Mouse (Mus musculus): ENCODE measurements at regions not wholly inside any gene's neighbourhood (a gene's known extent, or its start where the extent isn't known, plus 50 kb on each side); places are given as distances from the start of the nearest gene placed in this dataset.

DNA sequence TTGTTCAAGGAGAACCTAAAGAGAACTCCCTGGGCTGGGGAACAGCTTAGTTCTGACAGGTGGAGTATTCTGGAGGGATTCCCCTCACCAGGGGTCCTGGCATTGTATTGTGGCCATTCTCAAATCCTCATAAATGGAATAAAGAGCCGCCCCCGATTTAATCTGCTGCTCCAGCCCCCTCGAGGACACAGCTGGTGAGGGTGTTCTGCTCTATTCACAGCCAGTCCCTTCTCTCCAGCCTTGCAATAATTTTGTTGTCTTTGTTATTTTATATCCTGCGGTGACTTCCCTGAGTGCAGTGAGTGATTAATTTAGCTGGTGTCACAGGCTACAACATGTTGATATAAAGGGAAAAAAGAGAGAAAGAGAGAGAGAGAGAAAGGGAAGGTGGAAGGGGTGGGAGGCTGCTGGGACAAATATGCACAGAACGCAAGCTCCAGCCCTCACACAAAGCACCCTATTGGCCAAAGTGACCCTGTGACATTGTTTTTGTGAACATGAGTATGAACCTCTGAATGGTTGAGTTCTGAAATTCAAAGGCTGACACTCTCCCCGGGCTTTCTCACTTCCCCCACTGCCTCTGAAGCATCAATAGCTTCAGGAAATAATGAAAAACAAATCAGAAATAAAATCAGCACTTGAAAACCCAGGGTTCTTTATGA, 194.2 kb upstream of the Veph1 start:
- no peaks in the 10 kb centered on the region for H3K27me3 ChIP-seq
- no peaks in the 10 kb centered on the region for H3K9me3 ChIP-seq
- no peaks in the 10 kb centered on the region for H3K36me3 ChIP-seq
- 56% methylated on average over 6 of the region's 6 CpGs for WGBS
- H3K9ac ChIP-seq (replicated peaks) = no peak overlapping the region
- H3K4me2 ChIP-seq = no peak overlapping the region
- no peak overlapping the region for H3K4me3 ChIP-seq (replicated peaks)
- ATAC-seq (ENCODE audit: insufficient number of reproducible peaks, insufficient read depth, low FRiP score, low TSS enrichment, low read depth) = no peak
- no peak overlapping the region for H3K27ac ChIP-seq
- 0 out of 2 replicates have a peak, but pooled peaks cover 5% of the 10 kb centered on the region for H3K4me1 ChIP-seq (replicated peaks)

DNA sequence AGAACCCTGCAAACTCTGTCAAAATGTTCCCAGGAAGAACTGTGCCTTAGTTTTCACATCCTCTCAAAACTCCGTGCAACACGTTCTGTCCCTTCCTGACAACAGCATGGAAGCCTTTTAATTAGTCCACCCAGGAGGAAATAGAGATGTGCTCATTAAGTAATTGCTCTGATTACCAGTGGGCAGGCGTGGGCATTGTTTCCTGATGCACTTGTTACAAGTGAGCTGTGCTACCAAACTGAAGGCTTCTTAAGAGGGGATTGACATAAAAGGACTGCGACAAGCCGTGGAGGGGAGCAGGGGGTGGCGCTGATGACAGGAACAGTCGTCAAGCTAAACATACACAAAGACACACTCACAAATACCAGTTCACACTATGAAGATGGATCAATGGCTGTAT, 192.1 kb upstream of the Veph1 start:
- no peaks in the 10 kb centered on the region for H3K36me3 ChIP-seq
- 0 out of 2 replicates have a peak, but pooled peaks cover 5% of the 10 kb centered on the region for H3K4me1 ChIP-seq (replicated peaks)
- H3K9ac ChIP-seq (replicated peaks) = no peak overlapping the region
- no peak overlapping the region for H3K4me3 ChIP-seq (replicated peaks)
- no peak overlapping the region for H3K4me2 ChIP-seq
- no peaks in the 10 kb centered on the region; the same call in 1 of the 2 replicates for H3K27me3 ChIP-seq
- 68% methylated on average over 7 of the region's 7 CpGs for WGBS
- H3K9me3 ChIP-seq = no peaks in the 10 kb centered on the region
- H3K27ac ChIP-seq = no peak overlapping the region
- ATAC-seq (ENCODE audit: insufficient number of reproducible peaks, insufficient read depth, low FRiP score, low TSS enrichment, low read depth) = no peak

DNA sequence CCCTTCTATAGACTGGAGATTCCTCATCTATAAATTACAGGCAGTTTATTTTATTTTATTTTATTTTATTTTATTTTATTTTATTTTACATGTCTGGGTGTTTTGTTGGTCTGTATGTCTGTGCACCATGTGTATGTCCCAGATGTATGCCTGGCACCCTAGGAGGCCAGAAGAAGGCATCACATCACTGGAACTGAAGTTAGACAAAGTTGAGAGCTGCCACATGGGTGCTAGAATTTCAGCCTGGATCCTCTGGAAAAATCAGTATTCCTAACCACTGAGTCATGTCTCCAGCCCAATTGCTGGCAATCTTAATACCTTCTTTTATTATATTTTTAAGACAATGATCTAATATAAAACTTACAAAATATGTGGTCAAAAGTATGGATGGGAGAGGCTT, 190.0 kb upstream of the Veph1 start:
- H3K4me1 ChIP-seq (replicated peaks) = 0 out of 2 replicates have a peak, but pooled peaks cover 5% of the 10 kb centered on the region
- no peaks in the 10 kb centered on the region for H3K36me3 ChIP-seq
- H3K4me2 ChIP-seq = no peak overlapping the region
- ATAC-seq (ENCODE audit: insufficient number of reproducible peaks, insufficient read depth, low FRiP score, low TSS enrichment, low read depth) = no peak
- H3K9me3 ChIP-seq = no peaks in the 10 kb centered on the region
- no peaks in the 10 kb centered on the region; the same call in 1 of the 2 replicates for H3K27me3 ChIP-seq
- H3K4me3 ChIP-seq (replicated peaks) = no peak overlapping the region
- no peak overlapping the region for H3K9ac ChIP-seq (replicated peaks)
- H3K27ac ChIP-seq = no peak overlapping the region

DNA sequence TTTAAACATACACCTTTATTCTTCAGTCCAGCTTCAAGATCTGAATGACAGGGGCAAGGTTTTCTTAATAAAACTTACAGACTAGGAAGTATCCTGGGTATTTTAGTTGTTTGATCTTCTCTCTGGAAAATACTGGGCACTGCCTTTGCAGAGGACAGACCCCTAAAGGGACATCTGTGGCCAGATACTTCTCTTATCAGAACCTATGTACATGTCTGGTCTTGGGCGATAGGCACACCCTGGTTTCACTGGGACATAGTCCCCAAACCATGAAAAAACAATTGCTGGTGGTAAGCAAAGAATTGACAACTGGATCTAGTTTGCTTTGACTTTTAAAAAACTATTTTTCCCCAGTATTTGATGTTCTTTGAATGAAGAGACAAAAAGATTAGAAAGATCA, 189.5 kb upstream of the Veph1 start:
- Histone ChIP-seq H3K4me1 (replicated peaks) (0 out of 2 replicates have a peak, but pooled peaks cover 5% of the 10 kb centered on the region), H3K36me3 (no peaks in the 10 kb centered on the region), H3K9ac (replicated peaks) (no peak overlapping the region), H3K27me3 (no peaks in the 10 kb centered on the region; the same call in 1 of the 2 replicates), H3K27ac (no peak overlapping the region), H3K4me2 (no peak overlapping the region), H3K9me3 (no peaks in the 10 kb centered on the region), H3K4me3 (replicated peaks) (no peak overlapping the region)
- ATAC-seq (ENCODE audit: insufficient number of reproducible peaks, insufficient read depth, low FRiP score, low TSS enrichment, low read depth) = no peak
- 83% methylated on average over 1 of the region's 1 CpGs for WGBS

DNA sequence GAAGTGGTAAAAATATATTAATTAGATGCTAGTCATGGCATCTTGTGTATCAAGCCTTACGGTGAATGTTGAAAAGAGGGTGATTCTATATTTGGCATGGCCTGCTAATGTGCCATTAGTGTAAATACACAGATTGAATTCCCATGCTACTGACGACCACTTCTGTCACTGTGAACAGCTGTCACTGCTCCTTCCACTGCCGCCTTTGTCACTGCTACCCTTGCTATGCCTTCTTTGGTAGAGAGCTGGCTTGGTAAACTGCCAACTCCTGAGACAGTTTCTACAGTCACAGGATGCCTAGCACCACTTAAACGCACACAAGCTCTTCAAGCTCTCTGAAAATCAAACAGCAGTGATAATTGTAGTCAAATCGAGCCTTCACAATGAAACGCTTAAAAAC, 184.1 kb upstream of the Veph1 start:
- 76% methylated on average over 6 of the region's 6 CpGs for WGBS
- H3K36me3 ChIP-seq = no peaks in the 10 kb centered on the region
- no peaks in the 10 kb centered on the region; the same call in 1 of the 2 replicates for H3K27me3 ChIP-seq
- H3K9me3 ChIP-seq = no peaks in the 10 kb centered on the region
- H3K4me2 ChIP-seq = no peak overlapping the region
- ATAC-seq (ENCODE audit: insufficient number of reproducible peaks, insufficient read depth, low FRiP score, low TSS enrichment, low read depth) = no peak
- H3K4me3 ChIP-seq (replicated peaks) = no peak overlapping the region
- H3K27ac ChIP-seq = no peak overlapping the region
- peaks cover 13% of the 10 kb centered on the region; the same call in 1 of the 2 replicates for H3K4me1 ChIP-seq (replicated peaks)
- H3K9ac ChIP-seq (replicated peaks) = no peak overlapping the region

DNA sequence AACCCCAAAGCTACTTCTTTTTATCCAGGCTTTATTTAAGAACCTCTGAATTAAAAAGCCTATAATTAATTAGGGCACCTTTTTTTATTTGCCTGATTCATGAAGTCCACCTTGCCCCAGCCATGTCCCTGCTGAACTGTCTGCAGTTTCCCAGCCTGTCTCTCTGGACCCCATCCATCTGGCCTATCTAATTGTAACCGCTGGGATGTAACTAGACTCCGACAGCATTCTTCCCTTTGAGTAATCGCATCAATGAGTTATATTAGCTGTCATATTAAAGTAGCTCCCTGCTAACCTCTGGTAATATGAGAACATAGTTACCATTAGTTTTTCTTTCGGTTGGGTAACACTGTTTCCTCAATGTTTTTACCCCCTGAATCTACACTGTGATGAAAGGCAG, 182.6 kb upstream of the Veph1 start:
- Histone ChIP-seq H3K4me1 (replicated peaks) (peaks cover 13% of the 10 kb centered on the region; the same call in 1 of the 2 replicates), H3K27ac (no peak overlapping the region), H3K9ac (replicated peaks) (no peak overlapping the region), H3K9me3 (no peaks in the 10 kb centered on the region), H3K36me3 (no peaks in the 10 kb centered on the region), H3K27me3 (no peaks in the 10 kb centered on the region; the same call in 1 of the 2 replicates), H3K4me3 (replicated peaks) (no peak overlapping the region), H3K4me2 (no peak overlapping the region)
- no peak for ATAC-seq (ENCODE audit: insufficient number of reproducible peaks, insufficient read depth, low FRiP score, low TSS enrichment, low read depth)
- WGBS = 26% methylated on average over 4 of the region's 4 CpGs

DNA sequence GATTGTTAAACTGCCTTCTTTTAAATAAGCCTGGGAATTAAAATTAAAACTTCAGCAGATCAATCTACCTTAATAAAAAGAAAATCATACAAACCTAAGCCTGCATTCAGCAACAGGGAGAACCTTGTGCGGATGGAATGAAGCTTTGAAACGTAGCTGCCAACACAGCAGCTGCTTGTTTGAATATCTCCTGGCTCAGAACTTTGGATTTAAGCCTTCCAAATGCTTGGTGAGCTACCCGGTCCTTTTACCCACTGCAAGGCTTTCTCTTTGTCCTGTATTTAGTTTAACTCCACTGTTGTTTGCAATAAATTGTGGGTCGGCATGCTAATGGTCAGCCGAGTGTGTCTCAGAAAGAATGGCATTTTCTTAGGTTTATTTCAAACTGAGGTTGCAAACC, 169.7 kb upstream of the Veph1 start:
- no peak overlapping the region for H3K27ac ChIP-seq
- no peak overlapping the region for H3K4me2 ChIP-seq
- no peak for ATAC-seq (ENCODE audit: insufficient number of reproducible peaks, insufficient read depth, low FRiP score, low TSS enrichment, low read depth)
- H3K9ac ChIP-seq (replicated peaks) = no peak overlapping the region
- no peaks in the 10 kb centered on the region for H3K36me3 ChIP-seq
- no peaks in the 10 kb centered on the region for H3K27me3 ChIP-seq
- no peaks in the 10 kb centered on the region for H3K4me1 ChIP-seq (replicated peaks)
- WGBS = 83% methylated on average over 5 of the region's 5 CpGs
- H3K9me3 ChIP-seq = no peaks in the 10 kb centered on the region
- no peak overlapping the region for H3K4me3 ChIP-seq (replicated peaks)

DNA sequence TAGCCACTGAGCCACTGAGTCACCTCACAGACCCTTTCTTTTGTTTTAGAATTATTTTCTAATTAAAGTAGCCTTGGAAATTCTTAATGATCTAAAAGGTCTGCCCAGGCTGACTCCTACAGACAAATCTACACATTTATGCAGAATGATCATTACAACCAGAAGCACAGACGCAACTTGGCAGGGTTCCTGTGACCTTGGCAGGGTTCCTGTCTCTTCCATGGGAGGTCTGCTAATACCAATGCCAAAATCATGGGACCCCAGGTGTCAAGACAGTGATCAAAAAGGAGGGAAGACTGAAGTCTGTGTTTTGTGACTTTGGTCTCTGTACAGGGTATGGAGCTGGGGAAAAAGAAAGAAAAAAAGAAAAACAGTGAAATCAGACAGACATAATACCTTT, 168.7 kb upstream of the Veph1 start:
- Histone ChIP-seq H3K9ac (replicated peaks) (no peak overlapping the region), H3K9me3 (no peaks in the 10 kb centered on the region), H3K27ac (no peak overlapping the region), H3K4me3 (replicated peaks) (no peak overlapping the region), H3K4me2 (no peak overlapping the region), H3K36me3 (no peaks in the 10 kb centered on the region), H3K4me1 (replicated peaks) (no peaks in the 10 kb centered on the region), H3K27me3 (no peaks in the 10 kb centered on the region)
- ATAC-seq (ENCODE audit: insufficient number of reproducible peaks, insufficient read depth, low FRiP score, low TSS enrichment, low read depth) = no peak
- WGBS = 95% methylated on average over 1 of the region's 1 CpGs

DNA sequence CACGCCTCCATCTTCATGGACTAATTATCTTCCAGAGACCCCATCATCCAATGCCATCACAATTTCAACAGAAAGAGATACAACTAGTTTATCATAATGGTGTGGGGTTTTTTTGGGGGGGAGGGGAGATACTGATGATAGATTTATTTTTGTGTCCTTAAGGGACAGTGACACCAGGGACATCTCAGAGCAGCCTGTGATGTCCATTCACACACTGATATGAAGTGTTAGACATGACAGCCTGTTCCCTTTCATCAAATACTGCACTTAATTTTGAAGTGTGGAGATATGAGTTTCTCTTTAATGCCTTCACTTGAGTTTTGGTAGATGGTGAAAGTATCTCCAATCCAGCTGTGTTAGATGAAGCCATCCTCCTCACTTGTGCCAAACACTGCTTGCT, 165.7 kb upstream of the Veph1 start:
- Histone ChIP-seq H3K9me3 (no peaks in the 10 kb centered on the region), H3K4me2 (no peak overlapping the region), H3K9ac (replicated peaks) (no peak overlapping the region), H3K27me3 (no peaks in the 10 kb centered on the region), H3K4me3 (replicated peaks) (no peak overlapping the region), H3K4me1 (replicated peaks) (no peaks in the 10 kb centered on the region), H3K27ac (no peak overlapping the region), H3K36me3 (no peaks in the 10 kb centered on the region)
- no peak for ATAC-seq (ENCODE audit: insufficient number of reproducible peaks, insufficient read depth, low FRiP score, low TSS enrichment, low read depth)
- WGBS = 96% methylated on average over 1 of the region's 1 CpGs

DNA sequence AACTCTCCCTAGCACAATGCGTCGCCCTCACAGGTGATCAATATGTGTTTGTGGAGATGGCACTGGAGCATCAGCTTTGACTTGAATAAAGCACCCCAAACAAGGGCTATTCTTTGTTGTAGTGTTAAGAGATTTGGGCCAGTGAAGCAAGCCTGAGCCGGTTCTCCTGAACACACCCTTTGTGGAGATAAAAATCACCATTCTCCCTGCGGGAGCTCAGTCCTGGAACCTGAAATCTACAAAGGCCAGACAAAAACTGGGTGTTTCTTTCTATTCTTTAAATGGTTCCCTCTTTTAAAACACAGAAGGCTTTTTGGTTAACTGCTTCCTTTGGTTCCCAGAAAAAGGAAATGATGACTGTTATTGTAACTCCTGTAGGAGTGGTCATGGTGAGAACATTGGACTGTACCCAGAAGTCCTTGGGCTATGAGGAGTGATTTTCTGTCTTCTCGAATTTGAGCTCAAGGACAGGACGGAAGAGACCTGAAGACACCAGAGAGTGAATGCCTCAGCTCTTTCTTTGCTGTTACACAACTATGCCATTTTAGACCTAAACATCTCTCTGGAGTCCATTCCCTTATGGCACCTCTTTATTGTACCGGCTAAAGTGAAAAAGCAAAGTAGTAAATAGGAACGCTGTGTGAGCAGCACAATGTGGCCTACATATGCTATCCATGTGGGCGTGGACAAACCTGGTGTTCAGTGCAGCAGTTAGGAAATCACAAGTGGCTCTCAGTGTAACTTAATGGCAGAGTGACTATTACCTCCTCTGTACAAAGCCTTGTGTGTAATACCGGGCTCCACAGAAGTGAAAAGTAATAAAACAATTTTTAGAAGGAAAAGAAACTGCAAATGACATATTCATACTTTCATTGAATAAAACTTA, 149.9 kb upstream of the Veph1 start:
- H3K27me3 ChIP-seq = no peaks in the 10 kb centered on the region
- H3K9me3 ChIP-seq = no peaks in the 10 kb centered on the region
- H3K27ac ChIP-seq = no peak overlapping the region
- ATAC-seq (ENCODE audit: insufficient number of reproducible peaks, insufficient read depth, low FRiP score, low TSS enrichment, low read depth) = no peak
- H3K4me2 ChIP-seq = no peak overlapping the region
- no peak overlapping the region for H3K9ac ChIP-seq (replicated peaks)
- no peak overlapping the region for H3K4me3 ChIP-seq (replicated peaks)
- WGBS = 52% methylated on average over 10 of the region's 10 CpGs
- no peaks in the 10 kb centered on the region for H3K36me3 ChIP-seq
- peaks cover 12% of the 10 kb centered on the region for H3K4me1 ChIP-seq (replicated peaks)

DNA sequence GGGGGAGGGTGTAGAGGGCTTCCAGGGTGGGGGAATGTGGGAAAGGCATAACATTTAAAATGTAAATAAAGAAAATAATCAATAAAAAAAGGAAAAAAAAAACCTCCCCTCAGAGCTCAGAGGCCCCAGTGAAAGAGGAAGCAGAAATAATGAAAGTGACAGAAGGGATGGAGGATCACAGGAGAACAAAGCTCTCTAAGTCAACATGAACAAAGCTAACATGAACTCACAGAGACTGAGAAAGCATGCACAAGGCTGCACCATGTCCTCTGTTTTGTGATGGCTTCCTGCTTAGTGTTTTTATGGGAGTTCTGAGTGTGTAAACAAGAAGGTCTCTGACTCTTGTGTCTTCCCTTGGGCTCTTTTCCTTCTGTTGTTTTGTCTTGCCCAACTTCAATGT, 136.6 kb upstream of the Veph1 start:
- Histone ChIP-seq H3K9ac (replicated peaks) (no peak overlapping the region), H3K36me3 (no peaks in the 10 kb centered on the region), H3K9me3 (no peaks in the 10 kb centered on the region), H3K27me3 (no peaks in the 10 kb centered on the region), H3K27ac (no peak overlapping the region), H3K4me1 (replicated peaks) (no peaks in the 10 kb centered on the region), H3K4me3 (replicated peaks) (no peak overlapping the region), H3K4me2 (no peak overlapping the region)
- ATAC-seq (ENCODE audit: insufficient number of reproducible peaks, insufficient read depth, low FRiP score, low TSS enrichment, low read depth) = no peak

Data from limb, embryonic 12.5 days (tissue).